Mouse (Mus musculus) inflammation-experienced regulatory T-cells, adult 6 months (primary cell): ENCODE measurements around the gene Jph3. TPM values are rescaled to one million over a fixed set of nuclear protein-coding genes. Genes with fewer than 3 reads are reported as not detected.

Source experiments
- ATAC-seq: one replicate; pipeline ENCODE4 v1.8.0; 2017
- polyA plus RNA-seq, 3 experiments: library from polyadenylated mRNA; unstranded; fragments of 100-300 nt; shearing (Covaris generic); gene quantifications; one replicate each; pipeline ENCODE4 v1.2.1; 2017

Gene Jph3
- polyA plus RNA-seq, 3 experiments from 2014 or later, result not detected

- no peak for ATAC-seq
Measured at GRCm38 (mm10) chr8:121792627-121793026, 63.2 kb downstream of the Jph3 start.

DNA sequence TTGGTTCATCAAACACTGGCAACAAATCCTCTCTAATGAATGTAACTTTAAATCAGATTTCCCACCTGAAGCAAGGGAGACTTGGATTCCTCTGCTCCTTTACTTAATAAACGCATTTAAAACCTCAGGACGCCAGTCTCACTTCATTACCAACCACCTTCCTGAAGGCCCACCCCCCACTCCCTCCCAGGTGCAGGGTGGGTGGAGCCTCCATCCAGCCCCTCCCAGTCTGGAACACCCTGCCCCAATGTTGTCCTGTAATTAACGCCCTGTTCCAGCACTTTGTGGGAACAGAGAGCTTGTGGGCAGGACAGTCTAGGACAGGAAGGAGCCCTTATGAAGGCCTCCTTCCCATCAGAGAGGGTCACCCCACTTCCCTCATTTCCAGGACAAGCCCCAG lies 64.7 kb downstream of the Jph3 start:
- no peak for ATAC-seq

DNA sequence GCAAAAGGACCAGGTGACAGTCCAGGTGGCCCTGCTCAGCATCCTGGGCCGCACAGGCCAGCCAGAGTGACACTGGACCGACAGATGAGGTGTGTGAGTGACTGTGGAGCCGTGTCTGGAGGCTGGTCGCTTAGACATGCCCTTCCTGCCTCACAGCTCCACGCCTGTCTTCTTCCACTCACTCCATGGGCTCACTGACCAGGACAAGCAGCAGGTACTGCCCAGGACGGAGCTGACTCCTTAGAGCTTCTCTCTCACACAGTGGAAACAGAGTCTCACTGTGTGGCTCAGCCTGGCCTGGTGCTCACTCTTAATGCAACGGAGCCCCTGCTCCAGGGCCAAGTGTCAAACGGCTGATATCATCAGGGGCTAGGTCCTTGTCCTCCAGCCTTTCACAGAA lies 66.0 kb downstream of the Jph3 start:
- no peak for ATAC-seq

- no peak for ATAC-seq
Measured at GRCm38 (mm10) chr8:121796406-121796805, 67.0 kb downstream of the Jph3 start.

DNA sequence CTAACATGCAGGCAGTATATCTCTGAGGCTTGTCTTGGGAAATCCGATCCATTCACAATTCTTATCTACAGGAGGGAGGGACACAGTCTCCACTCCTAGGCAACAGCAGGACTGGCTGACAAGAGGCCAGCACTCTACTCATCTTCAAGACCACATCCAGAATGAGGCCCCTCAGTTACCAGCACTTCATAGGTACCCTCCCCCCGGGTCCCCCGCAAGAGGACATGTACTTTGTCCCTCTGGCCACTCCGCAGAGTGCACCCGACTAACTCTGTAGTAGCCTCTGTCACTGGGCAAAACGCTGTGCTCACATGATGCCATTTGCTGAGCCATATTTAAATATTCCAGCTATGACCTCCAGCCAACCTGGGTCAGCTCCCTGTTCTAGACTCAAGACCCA lies 69.0 kb downstream of the Jph3 start:
- no peak for ATAC-seq

DNA sequence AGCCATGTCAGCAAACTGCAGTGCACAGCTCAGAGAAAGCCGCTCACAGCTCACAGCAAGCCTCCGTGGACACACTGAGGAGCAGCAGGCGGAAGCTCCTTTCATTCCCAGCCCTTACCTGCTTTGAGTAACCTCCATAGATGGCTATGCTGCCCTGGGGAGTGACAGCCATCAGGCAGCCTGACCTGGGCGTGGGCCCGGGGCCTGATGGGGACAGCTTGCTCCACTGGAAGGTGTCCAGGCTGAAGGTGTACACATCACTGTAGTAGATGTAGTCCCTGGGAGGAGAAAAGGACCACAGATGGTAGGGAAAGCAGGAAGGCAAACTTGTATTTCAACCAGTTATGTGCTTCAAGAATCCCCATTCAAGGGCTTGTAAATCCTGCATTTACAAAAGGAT lies 75.4 kb downstream of the Jph3 start:
- no peak for ATAC-seq

DNA sequence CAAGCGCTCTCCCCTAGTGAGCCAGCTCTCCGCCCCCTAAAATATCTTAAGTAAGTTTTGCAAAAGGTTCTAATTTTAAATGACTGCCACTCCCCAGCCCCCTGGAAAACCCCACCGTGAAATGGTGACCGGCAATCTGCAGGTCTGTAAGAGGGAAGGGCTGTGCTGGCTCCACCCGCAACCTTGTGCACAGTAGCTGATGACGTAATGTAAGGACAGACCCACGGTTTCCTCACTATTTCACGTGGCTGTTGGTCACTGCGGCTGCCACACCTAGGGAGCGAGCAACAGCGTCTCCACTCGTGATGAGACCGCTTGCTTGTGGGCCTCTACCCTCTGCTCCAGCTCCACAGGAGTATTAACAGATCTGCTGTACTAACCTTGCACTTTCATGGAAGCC lies 76.7 kb downstream of the Jph3 start:
- ATAC-seq, result no peak

DNA sequence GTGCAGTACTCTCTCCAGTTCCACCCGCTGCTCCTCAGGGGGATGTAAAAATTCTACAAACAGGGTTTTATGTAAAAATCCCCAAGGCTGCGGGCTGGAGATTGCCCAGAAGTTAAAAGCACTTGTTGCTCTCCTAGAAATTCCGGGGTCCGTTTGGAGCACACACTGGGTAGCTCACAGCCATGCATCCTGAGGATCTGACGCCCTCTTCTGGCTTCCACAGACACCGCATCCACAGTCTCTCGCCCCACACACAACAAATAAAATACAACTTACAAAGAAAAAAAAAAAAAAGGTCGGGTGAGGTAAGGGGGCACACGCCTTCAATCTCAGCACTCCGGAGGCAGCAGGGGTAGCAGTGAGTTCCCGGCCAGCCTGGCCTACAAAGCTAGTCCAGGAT lies 78.6 kb downstream of the Jph3 start:
- ATAC-seq, result no peak

GRCm38 (mm10) chr8:121809524-121810155 lies 80.2 kb downstream of the Jph3 start:
- no peak for ATAC-seq

GRCm38 (mm10) chr8:121811502-121811901 lies 82.1 kb downstream of the Jph3 start:
- ATAC-seq, result no peak

DNA sequence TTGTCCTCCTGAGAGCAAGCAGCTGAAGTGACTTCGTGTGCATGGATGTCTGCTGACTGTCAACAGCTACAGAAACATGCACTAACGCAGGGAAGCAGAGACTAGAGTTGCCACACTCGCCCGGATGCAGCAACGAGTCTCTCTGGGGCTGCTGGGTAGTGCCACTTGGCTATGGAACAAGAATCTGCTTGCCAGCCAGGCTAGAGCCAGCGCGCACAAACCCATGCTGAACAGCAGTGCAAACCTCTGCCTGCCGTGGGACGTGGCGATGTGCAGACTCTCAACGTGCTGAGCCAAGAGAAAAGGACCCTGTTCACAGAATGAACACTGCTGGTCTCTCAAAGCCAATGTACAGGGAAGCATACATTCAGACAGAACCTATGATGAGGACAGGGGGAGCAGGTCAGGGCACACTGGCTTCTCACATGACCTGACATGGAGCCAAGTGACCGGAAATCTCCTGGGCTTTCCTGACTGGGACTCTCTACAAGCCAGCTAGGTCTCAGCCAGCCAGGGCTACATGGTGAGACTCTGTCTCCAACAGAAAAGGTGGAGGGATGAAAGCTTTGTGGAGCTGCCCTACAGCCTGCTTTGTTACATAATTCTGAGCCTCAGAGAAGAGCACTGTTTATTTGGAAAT lies 82.6 kb downstream of the Jph3 start:
- no peak for ATAC-seq

- no peak for ATAC-seq
Measured at GRCm38 (mm10) chr8:121818226-121818625, 88.8 kb downstream of the Jph3 start.

DNA sequence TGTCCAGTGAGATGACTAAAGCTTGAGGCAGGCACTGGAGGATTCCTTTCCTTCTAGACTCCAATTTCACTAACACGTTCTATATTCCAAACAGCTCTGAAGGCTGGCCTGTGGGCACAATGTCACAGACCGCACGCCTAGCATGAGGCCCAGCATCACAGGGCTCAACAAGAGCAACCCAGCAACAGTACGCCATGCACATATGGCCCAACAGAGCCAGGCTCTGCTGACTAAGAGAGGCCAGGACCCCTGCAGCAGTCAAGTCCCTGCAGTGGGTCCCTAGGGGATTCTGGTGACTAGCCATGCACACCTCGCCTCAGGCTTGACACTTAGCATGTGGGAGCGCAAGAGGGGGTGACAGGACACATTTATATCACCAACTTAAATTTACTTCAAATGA lies 91.4 kb downstream of the Jph3 start:
- no peak for ATAC-seq

- no peak for ATAC-seq
Measured at GRCm38 (mm10) chr8:121821320-121821719, 91.9 kb downstream of the Jph3 start.

GRCm38 (mm10) chr8:121821770-121822169 lies 92.3 kb downstream of the Jph3 start:
- ATAC-seq, result no peak

DNA sequence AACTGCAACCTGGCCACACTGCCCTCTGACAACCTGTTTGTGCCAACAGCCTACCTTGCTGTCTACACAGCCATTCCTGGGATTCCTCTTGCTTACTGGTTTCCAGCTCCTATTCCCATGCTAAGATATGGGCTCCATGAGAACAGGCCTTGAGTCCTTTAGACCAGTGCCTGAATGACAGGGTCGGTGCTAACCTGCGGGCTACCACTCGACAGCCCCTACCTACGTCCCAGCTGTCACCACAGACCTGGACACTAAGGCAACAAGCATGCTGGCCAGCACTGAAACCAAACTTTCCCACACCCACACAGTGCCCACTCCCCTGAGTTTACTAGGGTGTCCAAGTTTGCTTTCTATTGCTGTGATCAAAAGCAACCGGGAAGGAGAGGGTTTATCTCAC lies 98.3 kb downstream of the Jph3 start:
- no peak for ATAC-seq

DNA sequence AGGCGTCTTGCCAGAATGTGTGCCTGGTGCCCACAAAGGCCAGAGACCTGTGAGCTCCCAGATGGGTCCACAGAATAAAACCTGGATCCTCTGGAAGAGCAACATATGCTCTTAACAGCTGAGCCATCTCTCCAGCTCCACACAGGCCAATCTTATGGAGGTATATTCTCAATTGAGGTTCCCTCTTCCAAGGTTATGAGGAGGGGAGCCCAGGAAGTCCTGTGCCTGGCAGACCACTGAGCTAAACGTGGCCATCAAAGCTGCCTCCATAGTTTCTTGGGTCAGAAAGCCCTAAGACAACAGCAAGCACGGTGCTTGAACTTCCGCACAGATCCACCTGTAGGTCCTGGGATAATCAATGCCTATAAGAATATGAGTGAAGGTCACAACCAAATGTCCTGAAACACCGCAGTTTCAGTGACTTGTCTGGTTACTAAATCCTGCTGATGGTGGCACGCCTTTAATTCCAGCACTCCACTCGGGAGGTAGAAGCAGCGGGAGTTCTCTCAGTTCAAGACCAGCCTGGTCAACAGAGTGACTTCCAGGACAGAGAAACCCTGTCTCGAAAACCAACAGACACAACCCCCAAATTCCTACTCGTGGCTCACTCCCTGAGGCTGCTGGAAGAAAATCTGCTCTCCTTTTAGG lies 99.1 kb downstream of the Jph3 start:
- no peak for ATAC-seq

- ATAC-seq, result peak; percentile 94
Measured at GRCm38 (mm10) chr8:121829048-121829776, 99.8 kb downstream of the Jph3 start, which contains the start of gene Klhdc4. TSS of gene Klhdc4 (minus strand) at chr8:121829569.

- peak; percentile 43 for ATAC-seq
Measured at GRCm38 (mm10) chr8:121829777-121830362, 100.4 kb downstream of the Jph3 start.

GRCm38 (mm10) chr8:121832061-121832460 lies 102.6 kb downstream of the Jph3 start:
- no peak for ATAC-seq

- ATAC-seq, result peak; percentile 81
Measured at GRCm38 (mm10) chr8:121832503-121832902, 103.1 kb downstream of the Jph3 start.

DNA sequence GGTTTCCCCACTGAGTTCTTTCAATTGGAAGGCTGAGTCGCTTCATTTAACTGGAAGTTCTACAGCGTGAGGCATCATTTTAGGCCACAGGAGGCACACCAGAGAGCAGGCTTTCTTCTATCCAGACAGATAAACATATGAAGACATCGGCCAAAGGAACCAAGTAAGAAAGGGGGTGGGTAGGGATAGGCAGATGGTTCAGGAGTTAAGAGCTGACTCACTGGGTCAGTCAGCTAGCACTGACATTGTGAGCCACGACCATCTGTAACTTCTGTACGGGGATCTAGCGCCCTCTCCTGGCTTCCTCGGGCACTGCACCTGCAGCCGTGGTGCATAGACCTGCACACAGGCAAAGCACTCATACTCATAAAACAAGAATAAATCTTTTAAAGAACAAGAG lies 111.8 kb downstream of the Jph3 start:
- peak; percentile 73 for ATAC-seq
